15 mouse cellular contexts compared by ENCODE assay signal in the genomic region with DNA sequence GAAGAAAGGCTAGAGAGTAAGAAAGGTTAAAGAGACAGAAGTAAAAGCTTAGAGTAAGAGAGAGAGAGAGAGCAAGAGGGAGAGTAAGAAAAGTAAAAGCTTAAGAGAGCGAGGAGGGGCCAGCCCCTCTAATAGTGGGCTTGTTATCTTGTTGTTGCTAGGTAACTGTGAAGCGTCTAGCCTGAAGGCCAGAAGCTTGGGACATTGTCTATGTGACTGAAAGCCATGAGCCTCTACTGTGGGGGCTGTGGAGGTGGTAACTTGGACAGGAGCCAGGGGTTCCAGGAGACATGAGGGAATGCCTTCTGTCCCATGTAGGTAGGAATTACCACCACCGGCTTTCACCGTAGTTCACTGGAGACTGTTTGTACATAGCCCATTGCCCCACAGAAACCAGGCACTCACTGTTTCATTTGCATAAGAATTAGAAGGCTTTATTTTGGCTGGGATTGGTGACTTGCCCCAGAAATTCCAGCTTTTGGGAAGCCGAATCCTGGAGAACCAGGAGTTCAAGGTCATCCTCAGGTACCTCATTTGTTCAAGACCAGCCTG. TPM values are rescaled to one million over a fixed set of nuclear protein-coding genes. Genes with fewer than 3 reads are reported as not detected.
DNase-seq lines count a peak whose midpoint lies in the region; ATAC-seq and TF ChIP-seq lines count a peak whose summit lies in the region.
"Had no signal": no experiment of that assay in that cellular context is flagged by ENCODE, and none has a peak within 500 bp of the region (broad histone marks: within the 10 kb centered on the region; RNA-seq: fewer than 3 reads in every experiment).

No protein-coding gene starts in this region.

- WGBS in heart, embryonic 14.5 days, result 43% methylated on average over 5 of the region's 5 CpGs
- WGBS in midbrain, embryonic 14.5 days, result 53% methylated on average over 5 of the region's 5 CpGs
- WGBS in midbrain, embryonic 16.5 days, result 61% methylated on average over 5 of the region's 5 CpGs
- 57% methylated on average over 5 of the region's 5 CpGs for WGBS in lung, postnatal 0 days

- peak overlapping the region; percentile 66 to 67 for H3K27ac ChIP-seq in heart, embryonic 14.5 days (replicated peaks in 1 of 2; ENCODE audit: control insufficient read depth in 1 of 2, insufficient read depth in 1 of 2, low read depth in 2 of 2, low read length in 2 of 2)
- no peak overlapping the region for H3K27ac ChIP-seq in midbrain, embryonic 14.5 days (replicated peaks; ENCODE audit: low read depth, low read length)
- no peak overlapping the region for H3K27ac ChIP-seq in midbrain, embryonic 16.5 days (ENCODE audit: low read length)
- no peak overlapping the region for H3K27ac ChIP-seq in lung, postnatal 0 days (ENCODE audit: low read length)
- H3K27ac ChIP-seq: kidney, postnatal 0 days had no signal

- H3K4me3 ChIP-seq in heart, embryonic 14.5 days (ENCODE audit: control insufficient read depth in 1 of 2, insufficient read depth in 1 of 2, low read depth in 1 of 2, low read length in 2 of 2), result no peak overlapping the region
- H3K4me3 ChIP-seq in midbrain, embryonic 14.5 days (replicated peaks; ENCODE audit: low read depth, low read length), result no peak overlapping the region
- no peak overlapping the region for H3K4me3 ChIP-seq in midbrain, embryonic 16.5 days (ENCODE audit: low read depth, low read length)
- no peak overlapping the region for H3K4me3 ChIP-seq in lung, postnatal 0 days (ENCODE audit: low read depth, low read length)
- H3K4me3 ChIP-seq: liver, embryonic 13.5 days had no signal

- H3K27me3 ChIP-seq in heart, embryonic 14.5 days (ENCODE audit: control insufficient read depth, insufficient read depth, low read length), result no peaks in the 10 kb centered on the region
- no peaks in the 10 kb centered on the region for H3K27me3 ChIP-seq in midbrain, embryonic 14.5 days (ENCODE audit: control insufficient read depth, insufficient read depth, low read length)
- no peaks in the 10 kb centered on the region for H3K27me3 ChIP-seq in midbrain, embryonic 16.5 days (ENCODE audit: control insufficient read depth, insufficient read depth, low read depth, low read length)
- no peaks in the 10 kb centered on the region for H3K27me3 ChIP-seq in lung, postnatal 0 days (replicated peaks; ENCODE audit: insufficient read depth, low read length)
- H3K27me3 ChIP-seq: liver, embryonic 13.5 days had no signal

- no peak for DNase-seq in heart, adult 11 months
- peak; percentile 25 for DNase-seq in midbrain, embryonic 14.5 days
- peak; percentile 38 for DNase-seq in brain, embryonic 14.5 days (ENCODE audit: low read depth)
- peak; percentile 19 for DNase-seq in retina, embryonic 14.5 days (ENCODE audit: low spot score)
- DNase-seq in lung, postnatal 0 days (ENCODE audit: low spot score), result no peak
- DNase-seq: adrenal gland, postnatal 36 days; gastrocnemius, postnatal 14 days; liver, embryonic 13.5 days; lung, postnatal 4 days; thymus, postnatal 36 days had no signal

- H3K4me1 ChIP-seq in heart, embryonic 14.5 days (ENCODE audit: control insufficient read depth in 2 of 2, insufficient read depth in 2 of 2, low read length in 2 of 2), result peaks cover 3% of the 10 kb centered on the region in 2 experiments; a peak in 3 of 4 replicates
- H3K4me1 ChIP-seq in midbrain, embryonic 14.5 days (ENCODE audit: control insufficient read depth, insufficient read depth, low read length), result no peaks in the 10 kb centered on the region
- H3K4me1 ChIP-seq in midbrain, embryonic 16.5 days (ENCODE audit: control insufficient read depth, insufficient read depth, low read length), result no peaks in the 10 kb centered on the region
- no peaks in the 10 kb centered on the region for H3K4me1 ChIP-seq in lung, postnatal 0 days (ENCODE audit: insufficient read depth, low read depth, low read length)

- peak overlapping the region; percentile 18; the same call in 1 of the 2 replicates for H3K4me2 ChIP-seq in heart, embryonic 14.5 days (ENCODE audit: low read length)
- H3K4me2 ChIP-seq in midbrain, embryonic 14.5 days (ENCODE audit: low read length), result no peak overlapping the region
- H3K4me2 ChIP-seq in midbrain, embryonic 16.5 days (ENCODE audit: low read length), result no peak overlapping the region
- H3K4me2 ChIP-seq in lung, postnatal 0 days (replicated peaks; ENCODE audit: low read depth, low read length), result no peak overlapping the region
- H3K4me2 ChIP-seq: liver, embryonic 13.5 days had no signal

- peak; percentile 69; the same call in 1 of the 2 replicates for ATAC-seq in heart, embryonic 14.5 days (ENCODE audit: insufficient number of reproducible peaks, insufficient read depth, low FRiP score, low read depth)
- ATAC-seq in midbrain, embryonic 14.5 days (ENCODE audit: low FRiP score, low TSS enrichment), result no peak
- no peak for ATAC-seq in midbrain, embryonic 16.5 days
- no peak for ATAC-seq in lung, postnatal 0 days
- ATAC-seq: CD4-positive, CD25-positive, alpha-beta regulatory T cell, adult 4 months; Patski had no signal

- no peaks in the 10 kb centered on the region for H3K36me3 ChIP-seq in heart, embryonic 14.5 days (ENCODE audit: control insufficient read depth, insufficient read depth, low read length)
- H3K36me3 ChIP-seq in midbrain, embryonic 14.5 days (ENCODE audit: control insufficient read depth, insufficient read depth, low read length), result peaks cover 5% of the 10 kb centered on the region; the same call in 1 of the 2 replicates
- H3K36me3 ChIP-seq in midbrain, embryonic 16.5 days (ENCODE audit: control insufficient read depth, insufficient read depth, low read length), result no peaks in the 10 kb centered on the region; the same call in 1 of the 2 replicates
- no peaks in the 10 kb centered on the region for H3K36me3 ChIP-seq in lung, postnatal 0 days (ENCODE audit: insufficient read depth, low read length)
- H3K36me3 ChIP-seq: liver, embryonic 13.5 days had no signal

- TF ChIP-seq CTCF in brain, embryonic 14.5 days (IDR thresholded peaks at IDR 0.05; ENCODE audit: borderline replicate concordance, extremely low read depth, insufficient read depth, insufficient read length), result no peak
- no peak for TF ChIP-seq CTCF in lung, postnatal 0 days (IDR thresholded peaks at IDR 0.05)

- no peak overlapping the region for H3K9ac ChIP-seq in heart, embryonic 14.5 days (ENCODE audit: low read length)
- no peak overlapping the region for H3K9ac ChIP-seq in midbrain, embryonic 14.5 days (replicated peaks; ENCODE audit: low read length)
- no peak overlapping the region for H3K9ac ChIP-seq in midbrain, embryonic 16.5 days (ENCODE audit: low read depth, low read length)
- no peak overlapping the region for H3K9ac ChIP-seq in lung, postnatal 0 days (replicated peaks; ENCODE audit: low read depth)
- H3K9ac ChIP-seq: liver, embryonic 13.5 days had no signal

- no peak for TF ChIP-seq EP300 in lung, postnatal 0 days (IDR thresholded peaks at IDR 0.05)

- H3K9me3 ChIP-seq in heart, embryonic 14.5 days (ENCODE audit: control insufficient read depth, low read length), result no peaks in the 10 kb centered on the region
- H3K9me3 ChIP-seq in midbrain, embryonic 14.5 days (ENCODE audit: control insufficient read depth, low read length), result no peaks in the 10 kb centered on the region
- no peaks in the 10 kb centered on the region for H3K9me3 ChIP-seq in midbrain, embryonic 16.5 days (replicated peaks; ENCODE audit: control insufficient read depth, low read length, poor library complexity, severe bottlenecking)
- no peaks in the 10 kb centered on the region for H3K9me3 ChIP-seq in lung, postnatal 0 days (ENCODE audit: low read length)
- H3K9me3 ChIP-seq: liver, embryonic 13.5 days had no signal

- no peak for TF ChIP-seq POLR2A in brain, embryonic 14.5 days (IDR thresholded peaks at IDR 0.05; ENCODE audit: borderline replicate concordance, extremely low read depth, insufficient read depth, insufficient read length, poor library complexity, severe bottlenecking)

RNA-seq across cellular contexts. Expression of gene Hprt, which starts 26.3 kb away (rescaled TPM):
- polyA plus RNA-seq in heart, embryonic 14.5 days (2014; fragmentation: Nextera tagmentation; extraction: Ambion mirVana), result 225 and 243 TPM in 2 replicates
- 83.1 and 85.1 TPM in 2 replicates for polyA plus RNA-seq in midbrain, embryonic 14.5 days (2014; fragmentation: Nextera tagmentation; extraction: Ambion mirVana)
- 98.8 and 114 TPM in 2 replicates for polyA plus RNA-seq in midbrain, embryonic 16.5 days (2015; fragmentation: Nextera tagmentation; extraction: Ambion mirVana)
- 39.6 and 40.6 TPM in 2 replicates for polyA plus RNA-seq in brain, embryonic 14.5 days (2012; rRNA removed)
- polyA plus RNA-seq in lung, postnatal 0 days (2015; fragmentation: Nextera tagmentation; extraction: Ambion mirVana), result 127 and 133 TPM in 2 replicates

RNA-seq across cellular contexts. Expression of gene Phf6, which starts 49.6 kb away (rescaled TPM):
- polyA plus RNA-seq in heart, embryonic 14.5 days (2014; fragmentation: Nextera tagmentation; extraction: Ambion mirVana), result 16.1 and 16.7 TPM in 2 replicates
- polyA plus RNA-seq in midbrain, embryonic 14.5 days (2014; fragmentation: Nextera tagmentation; extraction: Ambion mirVana), result 86.5 and 105 TPM in 2 replicates
- 66.9 and 79.6 TPM in 2 replicates for polyA plus RNA-seq in midbrain, embryonic 16.5 days (2015; fragmentation: Nextera tagmentation; extraction: Ambion mirVana)
- 54.4 and 55.7 TPM in 2 replicates for polyA plus RNA-seq in brain, embryonic 14.5 days (2012; rRNA removed)
- polyA plus RNA-seq in lung, postnatal 0 days (2015; fragmentation: Nextera tagmentation; extraction: Ambion mirVana), result 8.1 and 9.7 TPM in 2 replicates

Comparison
In these comparisons a context has a peak if more than half of its experiments do, and no peak if none do; other contexts are left out.
1. H3K27ac ChIP-seq: peak in heart, embryonic 14.5 days (2 of 2); none in midbrain, embryonic 14.5 days (single experiment), midbrain, embryonic 16.5 days (single experiment) and lung, postnatal 0 days (single experiment).
2. DNase-seq: peak in midbrain, embryonic 14.5 days (single experiment), brain, embryonic 14.5 days (single experiment) and retina, embryonic 14.5 days (single experiment); none in heart, adult 11 months (single experiment) and lung, postnatal 0 days (single experiment).